Mouse (Mus musculus): ENCODE measurements around the gene Cc2d2b.

- no peak for TF ChIP-seq ZKSCAN1 (IDR thresholded peaks at IDR 0.05; ENCODE audit: borderline replicate concordance, low read depth, low read length)
- TF ChIP-seq MAX (IDR thresholded peaks at IDR 0.05; ENCODE audit: low read length) = no peak
- TF ChIP-seq JUN (IDR thresholded peaks at IDR 0.05; ENCODE audit: insufficient read depth, low read depth, low read length) = no peak
- no peak for TF ChIP-seq POLR2A (IDR thresholded peaks at IDR 0.05; ENCODE audit: low read depth, low read length)
- no peak for TF ChIP-seq EP300 (IDR thresholded peaks at IDR 0.05; ENCODE audit: low read length)
These were observed 85.9 kb downstream of the Cc2d2b start for GRCm38 (mm10) chr19:40834436-40834835.
